Mouse (Mus musculus): ENCODE results near the gene Bach2. TPM values are rescaled to one million over a fixed set of nuclear protein-coding genes. Genes with fewer than 3 reads are reported as not detected.

Gene Bach2
- polyA plus RNA-seq, 1 experiment, result 57.6 TPM

DNA sequence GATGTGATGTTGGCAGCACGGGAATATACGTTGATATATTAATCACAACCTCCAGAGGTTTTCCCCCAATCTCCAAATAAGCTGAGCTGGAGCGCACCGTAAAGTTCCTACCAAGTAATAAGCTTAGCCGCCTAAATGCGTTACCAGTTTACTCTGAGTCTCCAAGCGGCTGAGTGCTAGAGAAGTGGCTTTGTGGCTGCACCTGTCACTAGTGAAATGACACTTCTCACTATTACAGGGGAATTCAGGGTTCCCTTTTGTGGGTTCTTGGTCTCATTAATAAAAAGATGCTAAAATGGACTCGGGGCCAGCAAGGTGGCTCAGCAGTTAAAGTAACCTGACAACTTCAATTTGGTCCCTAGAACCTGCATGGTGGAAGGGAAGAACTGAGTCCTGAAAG lies 183.0 kb downstream of the Bach2 start:
- TF ChIP-seq CTCF (IDR thresholded peaks at IDR 0.05; ENCODE audit: control insufficient read depth, insufficient read depth, low read length) (no peak), POLR2A (IDR thresholded peaks at IDR 0.05; ENCODE audit: borderline replicate concordance, control insufficient read depth, low read depth, low read length) (no peak)
- WGBS, result 73% methylated on average over 8 of the region's 8 CpGs
- Histone ChIP-seq H3K4me1 (ENCODE audit: control insufficient read depth, insufficient read depth, low read length) (no peaks in the 10 kb centered on the region; the same call in 1 of the 2 replicates), H3K27ac (ENCODE audit: control insufficient read depth, insufficient read depth, low read depth, low read length, poor library complexity) (no peak overlapping the region), H3K4me3 (replicated peaks; ENCODE audit: control insufficient read depth, low read depth, low read length) (no peak overlapping the region)

DNA sequence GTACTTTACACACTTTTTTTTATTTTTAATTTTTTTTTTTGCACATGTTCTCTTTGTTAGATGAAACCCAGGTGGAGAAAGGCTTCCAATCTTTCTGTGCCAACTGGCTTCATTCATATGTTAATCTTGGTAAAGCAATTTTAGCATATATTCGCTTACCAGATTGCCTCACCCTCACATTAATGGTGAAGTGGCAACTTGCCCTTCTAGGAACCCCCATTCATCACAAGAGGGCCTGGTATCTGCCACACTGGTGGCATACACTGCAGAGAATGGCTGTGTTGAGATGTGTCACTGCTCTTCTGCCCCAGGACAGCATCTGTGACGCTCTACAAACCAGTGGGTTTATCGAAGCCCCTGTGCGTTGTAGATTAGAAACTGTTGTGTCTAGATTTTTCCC lies 183.8 kb downstream of the Bach2 start:
- no peak overlapping the region for H3K27ac ChIP-seq (ENCODE audit: control insufficient read depth, insufficient read depth, low read depth, low read length, poor library complexity)
- H3K4me1 ChIP-seq (ENCODE audit: control insufficient read depth, insufficient read depth, low read length), result no peaks in the 10 kb centered on the region
- WGBS, result 80% methylated on average over 4 of the region's 4 CpGs
- TF ChIP-seq CTCF (IDR thresholded peaks at IDR 0.05; ENCODE audit: control insufficient read depth, insufficient read depth, low read length) (no peak), POLR2A (IDR thresholded peaks at IDR 0.05; ENCODE audit: borderline replicate concordance, control insufficient read depth, low read depth, low read length) (no peak)
- H3K4me3 ChIP-seq (replicated peaks; ENCODE audit: control insufficient read depth, low read depth, low read length), result no peak overlapping the region

- Histone ChIP-seq H3K4me3 (replicated peaks; ENCODE audit: control insufficient read depth, low read depth, low read length) (no peak overlapping the region), H3K27ac (ENCODE audit: control insufficient read depth, insufficient read depth, low read depth, low read length, poor library complexity) (no peak overlapping the region), H3K4me1 (ENCODE audit: control insufficient read depth, insufficient read depth, low read length) (no peaks in the 10 kb centered on the region)
- WGBS, result 78% methylated on average over 5 of the region's 5 CpGs
- TF ChIP-seq POLR2A (IDR thresholded peaks at IDR 0.05; ENCODE audit: borderline replicate concordance, control insufficient read depth, low read depth, low read length), result no peak
- TF ChIP-seq CTCF (IDR thresholded peaks at IDR 0.05; ENCODE audit: control insufficient read depth, insufficient read depth, low read length), result no peak
Observed at GRCm38 (mm10) chr4:32423667-32424066, 185.1 kb downstream of the Bach2 start.

DNA sequence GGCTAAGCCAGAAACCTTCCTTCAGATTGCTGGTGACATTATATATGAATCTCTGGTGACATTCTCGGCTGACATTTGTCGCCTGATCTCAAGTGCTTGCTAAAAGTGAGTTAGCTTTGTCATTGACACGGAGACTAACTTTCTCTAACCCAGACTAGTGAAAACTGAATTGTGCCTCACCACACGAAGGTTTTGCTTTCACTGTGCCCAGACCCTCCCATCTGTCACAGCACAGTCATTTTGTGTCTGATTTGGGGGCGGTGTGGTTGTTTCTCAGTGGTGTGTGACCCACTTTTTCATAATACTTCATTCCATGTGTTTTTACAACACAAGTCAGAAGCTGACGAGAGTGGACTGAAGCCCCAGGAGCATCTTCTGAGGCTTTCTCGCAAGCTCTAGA lies 185.8 kb downstream of the Bach2 start:
- TF ChIP-seq POLR2A (IDR thresholded peaks at IDR 0.05; ENCODE audit: borderline replicate concordance, control insufficient read depth, low read depth, low read length) (no peak), CTCF (IDR thresholded peaks at IDR 0.05; ENCODE audit: control insufficient read depth, insufficient read depth, low read length) (no peak)
- H3K4me3 ChIP-seq (replicated peaks; ENCODE audit: control insufficient read depth, low read depth, low read length), result no peak overlapping the region
- 84% methylated on average over 7 of the region's 7 CpGs for WGBS
- no peak overlapping the region for H3K27ac ChIP-seq (ENCODE audit: control insufficient read depth, insufficient read depth, low read depth, low read length, poor library complexity)
- H3K4me1 ChIP-seq (ENCODE audit: control insufficient read depth, insufficient read depth, low read length), result no peaks in the 10 kb centered on the region

GRCm38 (mm10) chr4:32425060-32425459 lies 186.5 kb downstream of the Bach2 start:
- 78% methylated on average over 7 of the region's 7 CpGs for WGBS
- no peak overlapping the region for H3K4me3 ChIP-seq (replicated peaks; ENCODE audit: control insufficient read depth, low read depth, low read length)
- no peak for TF ChIP-seq POLR2A (IDR thresholded peaks at IDR 0.05; ENCODE audit: borderline replicate concordance, control insufficient read depth, low read depth, low read length)
- no peak overlapping the region for H3K27ac ChIP-seq (ENCODE audit: control insufficient read depth, insufficient read depth, low read depth, low read length, poor library complexity)
- H3K4me1 ChIP-seq (ENCODE audit: control insufficient read depth, insufficient read depth, low read length), result no peaks in the 10 kb centered on the region

- Histone ChIP-seq H3K4me3 (replicated peaks; ENCODE audit: control insufficient read depth, low read depth, low read length) (no peak overlapping the region), H3K4me1 (ENCODE audit: control insufficient read depth, insufficient read depth, low read length) (no peaks in the 10 kb centered on the region), H3K27ac (ENCODE audit: control insufficient read depth, insufficient read depth, low read depth, low read length, poor library complexity) (no peak overlapping the region)
- 85% methylated on average over 3 of the region's 3 CpGs for WGBS
- no peak for TF ChIP-seq CTCF (IDR thresholded peaks at IDR 0.05; ENCODE audit: control insufficient read depth, insufficient read depth, low read length)
- no peak for TF ChIP-seq POLR2A (IDR thresholded peaks at IDR 0.05; ENCODE audit: borderline replicate concordance, control insufficient read depth, low read depth, low read length)
Observed at GRCm38 (mm10) chr4:32425641-32426040, 187.0 kb downstream of the Bach2 start.

DNA sequence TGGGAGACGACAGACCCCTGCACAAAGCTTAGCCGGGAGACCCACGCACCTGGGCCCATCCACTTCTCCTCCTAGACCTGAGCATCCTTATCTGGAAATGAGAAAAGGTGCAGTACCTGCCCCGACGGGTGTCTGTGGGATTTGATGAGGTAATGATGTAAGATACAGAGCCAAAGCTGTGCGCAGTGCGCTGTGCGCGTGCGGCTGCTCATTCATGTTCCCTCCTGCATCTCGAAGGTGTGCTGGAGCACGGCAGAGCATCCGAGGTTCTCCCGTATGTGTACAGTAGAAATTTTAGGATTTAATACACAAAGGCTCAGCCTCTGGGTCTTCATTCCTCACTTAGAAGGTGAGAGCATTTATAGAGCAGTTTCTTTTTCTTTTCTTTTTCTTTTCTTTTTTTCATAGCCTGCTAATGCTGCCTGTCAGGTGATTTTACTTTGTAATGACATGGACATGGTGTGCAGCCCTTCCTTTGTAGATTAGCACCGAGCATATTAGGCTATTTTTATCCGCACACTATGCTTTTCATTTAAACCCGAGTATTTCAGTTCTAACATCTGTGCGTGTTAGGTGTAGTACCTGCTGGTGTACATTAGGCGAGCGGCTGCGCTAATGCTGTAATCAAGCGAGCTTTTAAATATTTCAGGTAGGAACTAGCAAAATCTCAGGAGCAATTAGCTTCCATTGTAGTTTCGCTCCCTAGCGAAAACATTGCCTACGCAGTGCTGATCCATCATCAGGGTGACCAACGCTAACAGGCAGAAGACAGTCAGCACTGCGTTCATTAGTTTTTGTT lies 188.4 kb downstream of the Bach2 start:
- WGBS, result 86% methylated on average over 27 of the region's 27 CpGs
- no peak overlapping the region for H3K4me3 ChIP-seq (replicated peaks; ENCODE audit: control insufficient read depth, low read depth, low read length)
- no peak overlapping the region for H3K27ac ChIP-seq (ENCODE audit: control insufficient read depth, insufficient read depth, low read depth, low read length, poor library complexity)
- TF ChIP-seq CTCF (IDR thresholded peaks at IDR 0.05; ENCODE audit: control insufficient read depth, insufficient read depth, low read length) (no peak), POLR2A (IDR thresholded peaks at IDR 0.05; ENCODE audit: borderline replicate concordance, control insufficient read depth, low read depth, low read length) (0 out of 2 replicates have a peak, but pooled peaks have one; percentile 7)
- no peaks in the 10 kb centered on the region for H3K4me1 ChIP-seq (ENCODE audit: control insufficient read depth, insufficient read depth, low read length)

DNA sequence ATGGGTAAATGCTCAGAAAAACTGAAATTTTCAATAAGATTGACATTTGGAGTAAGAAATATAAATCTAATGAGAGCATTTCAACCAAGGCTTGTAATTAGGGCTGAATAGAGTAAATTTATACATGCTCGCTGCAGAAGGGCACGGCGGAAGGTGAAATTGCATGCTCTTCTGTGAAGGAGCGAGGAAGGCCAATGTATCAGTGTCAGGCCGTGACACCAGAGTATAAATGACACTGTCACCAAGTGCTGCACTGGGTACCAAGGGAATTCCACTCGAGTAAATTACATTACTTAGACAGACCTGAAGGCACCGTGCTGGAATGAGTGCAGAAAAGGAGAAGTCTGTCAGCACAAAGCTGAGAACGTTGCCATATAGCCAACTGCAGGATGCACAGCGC lies 190.1 kb downstream of the Bach2 start:
- WGBS, result 69% methylated on average over 9 of the region's 9 CpGs
- TF ChIP-seq CTCF (IDR thresholded peaks at IDR 0.05; ENCODE audit: control insufficient read depth, insufficient read depth, low read length) (no peak), POLR2A (IDR thresholded peaks at IDR 0.05; ENCODE audit: borderline replicate concordance, control insufficient read depth, low read depth, low read length) (no peak)
- H3K27ac ChIP-seq (ENCODE audit: control insufficient read depth, insufficient read depth, low read depth, low read length, poor library complexity), result no peak overlapping the region
- no peak overlapping the region for H3K4me3 ChIP-seq (replicated peaks; ENCODE audit: control insufficient read depth, low read depth, low read length)
- H3K4me1 ChIP-seq (ENCODE audit: control insufficient read depth, insufficient read depth, low read length), result no peaks in the 10 kb centered on the region
